Mouse (Mus musculus) limb, embryonic 12.5 days (tissue): Measurements from ENCODE around the gene Gm8246. TPM values are rescaled to one million over a fixed set of nuclear protein-coding genes. Genes with fewer than 3 reads are reported as not detected.
"Not testable (repeated sequence)": the region's sequence is repeated elsewhere in the genome, so short reads cannot be mapped to it uniquely, and the experiment has no call there.

Experiments used
- ATAC-seq: fragments of 200-750 bp; cut with Nextera tagmentation; 2 replicates; pipeline ENCODE4 v1.8.0; 2017; ENCODE audit warnings: low read depth, moderate TSS enrichment; ENCODE audit not compliant: insufficient number of reproducible peaks, insufficient read depth, low FRiP score, low TSS enrichment
- H3K27ac ChIP-seq: fragments of 300-500 bp; sonication (generic); 2 replicates; pipeline ENCODE4 v1.5.1; 2016; ENCODE audit warnings: mild to moderate bottlenecking, moderate library complexity
- H3K27me3 ChIP-seq: fragments of 300-500 bp; sonication (generic); 2 replicates; pipeline ENCODE4 v1.6.1; 2016; ENCODE audit warnings: mild to moderate bottlenecking, moderate library complexity
- H3K36me3 ChIP-seq: fragments of 300-500 bp; sonication (generic); 2 replicates; pipeline ENCODE4 v1.6.1; 2016; ENCODE audit warnings: mild to moderate bottlenecking, moderate library complexity
- H3K4me1 ChIP-seq: fragments of 300-500 bp; sonication (generic); replicated peaks from 2 replicates; pipeline ENCODE4 v1.6.1; 2016
- H3K4me2 ChIP-seq: fragments of 300-500 bp; sonication (generic); 2 replicates; pipeline ENCODE4 v1.6.1; 2016; ENCODE audit warnings: mild to moderate bottlenecking, moderate library complexity
- H3K4me3 ChIP-seq: fragments of 300-500 bp; sonication (generic); replicated peaks from 2 replicates; pipeline ENCODE4 v1.5.1; 2016; ENCODE audit warnings: mild to moderate bottlenecking
- H3K9ac ChIP-seq: fragments of 300-500 bp; sonication (generic); replicated peaks from 2 replicates; pipeline ENCODE4 v1.6.1; 2016; ENCODE audit warnings: mild to moderate bottlenecking, moderate library complexity
- H3K9me3 ChIP-seq: fragments of 300-500 bp; sonication (generic); 2 replicates; pipeline ENCODE4 v1.6.1; 2016; ENCODE audit warnings: mild to moderate bottlenecking, moderate library complexity
- WGBS: fragments of 180-500 bp; shearing (Covaris S2); methylation state at CpG from one replicate; pipeline ENCODE4 v1.1.7; 2016; 5-methylcytosine and 5-hydroxymethylcytosine counted together
- polyA plus RNA-seq: library from polyadenylated mRNA; unstranded; fragments of >200 nt; fragmentation: Nextera tagmentation; extraction: Ambion mirVana; gene quantifications from 2 replicates; pipeline ENCODE4 v1.2.1, GENCODE M21; 2016

Gene Gm8246
- not detected in 2 replicates for polyA plus RNA-seq

- ATAC-seq, H3K9me3 ChIP-seq, H3K36me3 ChIP-seq, H3K4me1 ChIP-seq, H3K4me2 ChIP-seq, H3K4me3 ChIP-seq, H3K9ac ChIP-seq, H3K27me3 ChIP-seq, H3K27ac ChIP-seq: not testable (repeated sequence)
- WGBS: no CpG with 5 or more reads among the region's 3 CpGs
Measured at GRCm38 (mm10) chr14:5477730-5478129, at the start of gene Gm8246. Gene Gm8246, minus strand, starts transcription at chr14:5477830.

- WGBS: no CpG with 5 or more reads among the region's 35 CpGs
- H3K4me3 ChIP-seq, H3K27ac ChIP-seq, H3K27me3 ChIP-seq, H3K9me3 ChIP-seq, ATAC-seq, H3K9ac ChIP-seq, H3K4me1 ChIP-seq, H3K36me3 ChIP-seq, H3K4me2 ChIP-seq: not testable (repeated sequence)
Measured at GRCm38 (mm10) chr14:5501374-5501773, 23.7 kb upstream of the Gm8246 start, which contains the start of gene Gm3488. Gene Gm3488, plus strand, starts transcription at chr14:5501674.

- not testable (repeated sequence) for H3K4me2 ChIP-seq, H3K4me3 ChIP-seq, ATAC-seq, H3K27ac ChIP-seq, H3K27me3 ChIP-seq, H3K9me3 ChIP-seq, H3K4me1 ChIP-seq, H3K36me3 ChIP-seq, H3K9ac ChIP-seq
- 76% methylated on average over 5 of the region's 5 CpGs for WGBS
Measured at GRCm38 (mm10) chr14:5483907-5484306, 6.3 kb upstream of the Gm8246 start, which contains the start of gene Gm3187. Gene Gm3187, plus strand, starts transcription at chr14:5484207.

- H3K9me3 ChIP-seq, H3K27ac ChIP-seq, H3K36me3 ChIP-seq, H3K27me3 ChIP-seq, ATAC-seq, H3K4me1 ChIP-seq, H3K4me2 ChIP-seq, H3K4me3 ChIP-seq, H3K9ac ChIP-seq: not testable (repeated sequence)
- no CpG with 5 or more reads among the region's 19 CpGs for WGBS
Measured at GRCm38 (mm10) chr14:5460469-5460868, 17.2 kb downstream of the Gm8246 start.

GRCm38 (mm10) chr14:5455367-5455766 lies 22.3 kb downstream of the Gm8246 start, which contains the start of gene Gm3194:
Gene Gm3194, minus strand, starts transcription at chr14:5455467.
- WGBS: no CpG with 5 or more reads among the region's 3 CpGs
- ATAC-seq, H3K4me3 ChIP-seq, H3K27me3 ChIP-seq, H3K4me1 ChIP-seq, H3K4me2 ChIP-seq, H3K9ac ChIP-seq, H3K27ac ChIP-seq, H3K9me3 ChIP-seq, H3K36me3 ChIP-seq: not testable (repeated sequence)

Other genes starting within 250 kb of the Gm8246 start
- gene Gm3526, start 217.2 kb downstream of the Gm8246 start, polyA plus RNA-seq: not detected in 2 replicates
- gene Gm3542, start 142.9 kb downstream of the Gm8246 start, polyA plus RNA-seq: not detected in 2 replicates
- gene Gm3500, start 88.8 kb downstream of the Gm8246 start, polyA plus RNA-seq: 0.40 TPM in 1 of 2 replicates, not detected in the other
- gene Gm3194, start 22.4 kb downstream of the Gm8246 start, polyA plus RNA-seq: 0.61 and 0.76 TPM in 2 replicates
- gene Gm3187, start 6.4 kb upstream of the Gm8246 start, polyA plus RNA-seq: not detected in 2 replicates
- gene Gm3488, start 23.8 kb upstream of the Gm8246 start, polyA plus RNA-seq: 1.00 and 1.0 TPM in 2 replicates
- gene Gm3532, start 60.7 kb upstream of the Gm8246 start, polyA plus RNA-seq: not detected in 2 replicates
- gene Gm8265, start 155.2 kb upstream of the Gm8246 start, polyA plus RNA-seq: not detected in 2 replicates
- gene Gm9603, start 209.6 kb upstream of the Gm8246 start, polyA plus RNA-seq: not detected in 2 replicates